Mouse (Mus musculus): Measurements from ENCODE around the gene Akap6. TPM values are rescaled to one million over a fixed set of nuclear protein-coding genes. Genes with fewer than 3 reads are reported as not detected.

Gene Akap6
- total RNA-seq, 2 experiments from 2014 or later, result 32.6 to 36.5 TPM

DNA sequence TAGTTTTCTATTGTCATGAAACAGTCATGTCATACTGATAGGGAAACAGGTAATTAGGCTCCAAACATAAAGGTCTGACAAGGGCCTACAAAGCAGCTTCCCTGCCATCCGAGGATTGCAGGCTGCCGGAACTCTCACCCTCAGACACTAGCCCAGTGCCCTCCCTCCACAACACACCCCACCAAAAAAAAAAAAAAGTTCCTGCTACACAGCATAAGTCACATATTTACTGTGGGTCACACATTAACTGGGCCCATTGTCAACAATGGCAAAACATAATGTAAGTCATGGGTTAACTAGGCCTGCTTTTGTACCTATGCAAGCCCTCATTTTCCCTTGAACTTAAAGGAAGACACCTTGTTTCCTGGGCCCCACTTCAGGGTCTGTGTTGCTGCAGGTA, 435.0 kb downstream of the Akap6 start:
- DNase-seq (ENCODE audit: low spot score), result no peak

DNA sequence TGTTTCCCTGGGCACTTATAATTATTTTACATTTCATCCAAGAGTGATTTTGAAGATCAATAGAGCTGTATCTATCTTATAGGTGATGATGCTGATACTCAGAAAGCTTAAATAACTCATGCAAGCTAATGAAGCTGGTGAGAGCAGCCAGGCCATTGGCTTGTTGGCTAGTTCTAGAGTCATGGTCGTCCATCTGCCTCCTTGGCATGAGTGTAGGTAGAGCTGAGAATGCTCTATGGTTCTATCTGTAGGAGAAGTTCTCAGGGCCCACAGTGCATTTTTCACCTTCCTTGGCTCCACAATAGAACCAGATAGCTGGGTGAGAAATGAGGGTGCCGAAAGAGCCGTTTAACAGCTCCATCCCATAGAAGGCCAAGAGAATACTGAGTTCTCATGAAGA, 438.1 kb downstream of the Akap6 start:
- no peak for DNase-seq (ENCODE audit: low spot score)

DNA sequence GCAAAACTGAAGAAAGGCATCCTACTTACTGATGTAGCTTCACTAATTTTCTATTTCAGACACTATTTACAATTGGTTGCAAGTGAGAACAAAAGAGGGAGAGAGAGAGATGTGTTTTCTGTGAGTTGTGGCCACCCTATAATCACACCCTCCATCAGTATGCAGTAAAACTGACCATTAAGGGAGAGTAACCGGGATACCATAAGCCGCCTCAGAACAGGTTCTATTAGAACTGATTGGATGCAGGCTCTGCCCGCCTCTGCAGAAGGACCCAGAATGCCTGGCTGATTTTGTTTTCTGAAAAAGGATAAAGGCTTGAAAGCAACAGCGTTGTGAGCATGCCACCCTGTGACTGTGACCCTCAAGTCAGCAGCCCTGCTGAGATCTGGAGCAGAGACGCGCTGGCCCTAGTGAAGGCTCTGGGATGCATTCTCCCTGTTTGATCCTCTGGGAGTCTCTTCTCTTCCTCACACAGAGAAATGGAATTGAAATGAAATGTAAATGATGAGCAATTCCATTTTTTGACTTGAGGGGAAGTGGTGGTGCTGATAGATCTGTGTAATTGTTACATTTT, 445.0 kb downstream of the Akap6 start:
- DNase-seq (ENCODE audit: low spot score), result no peak

DNA sequence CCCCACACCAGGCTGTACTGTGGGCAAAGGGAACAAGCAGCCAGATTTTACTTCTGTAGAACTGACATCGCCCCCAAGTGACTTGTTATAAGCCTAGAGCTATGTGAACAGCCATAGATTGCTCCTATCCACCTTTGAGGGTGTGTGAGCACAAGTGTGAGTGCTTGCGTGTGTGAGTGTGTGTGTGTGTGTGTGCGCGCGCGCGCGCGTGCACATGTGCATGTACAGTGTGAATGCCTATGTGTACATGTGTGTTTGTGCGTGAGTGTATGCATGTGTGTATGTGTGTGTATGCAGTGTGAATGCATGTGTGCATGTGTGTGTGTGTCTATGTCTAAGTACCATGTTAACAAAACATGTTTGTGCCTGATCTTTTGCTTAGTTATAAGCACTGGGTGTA, 445.6 kb downstream of the Akap6 start:
- no peak for DNase-seq (ENCODE audit: low spot score)

DNA sequence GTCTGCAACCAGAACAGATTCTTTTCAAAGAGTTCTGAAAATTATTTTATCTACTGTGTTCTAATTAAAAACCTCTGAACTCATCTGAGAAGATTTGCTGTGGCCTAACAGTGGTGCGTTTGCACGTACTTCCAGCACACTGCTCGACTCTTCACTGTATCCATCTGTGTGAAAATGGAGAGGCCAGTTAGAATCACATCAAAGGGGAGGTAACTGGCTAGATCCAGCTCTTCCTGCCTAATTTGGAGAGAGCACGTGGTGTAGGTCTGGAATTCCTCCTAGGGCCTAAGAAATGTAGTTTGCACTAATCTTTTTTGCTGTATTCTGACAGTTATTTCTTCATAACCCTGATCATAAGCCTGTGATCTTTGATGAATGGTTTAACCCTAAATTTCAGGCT, 446.3 kb downstream of the Akap6 start:
- DNase-seq (ENCODE audit: low spot score), result no peak

DNA sequence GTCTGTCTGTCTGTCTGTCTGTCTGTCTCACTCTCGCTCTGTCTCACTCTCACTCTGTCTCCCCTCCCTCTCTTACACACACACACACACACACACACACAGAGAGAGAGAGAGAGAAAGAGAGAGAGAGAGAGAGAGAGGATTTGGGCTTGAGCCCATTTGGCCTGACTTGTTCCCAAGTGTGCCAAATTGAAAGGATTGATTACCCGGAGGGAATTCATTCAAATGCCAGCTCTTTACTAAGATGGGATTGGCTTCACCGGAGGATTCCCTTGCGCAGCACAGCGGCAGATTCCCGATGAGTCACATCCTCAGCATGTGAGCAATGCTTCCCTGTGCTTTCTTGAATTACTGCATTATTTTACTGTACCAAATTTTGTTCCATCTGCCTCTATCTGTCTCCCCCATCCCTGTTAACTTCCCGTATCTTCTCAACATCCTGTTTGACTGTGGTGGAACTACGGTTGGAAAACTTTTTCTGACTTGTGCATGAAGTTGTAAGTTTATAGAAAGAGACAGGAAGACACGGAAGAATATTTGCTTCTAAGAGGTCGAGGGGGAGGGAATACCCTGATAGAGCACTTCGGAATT, 447.4 kb downstream of the Akap6 start:
- peak; percentile 14 for DNase-seq (ENCODE audit: low spot score)

DNA sequence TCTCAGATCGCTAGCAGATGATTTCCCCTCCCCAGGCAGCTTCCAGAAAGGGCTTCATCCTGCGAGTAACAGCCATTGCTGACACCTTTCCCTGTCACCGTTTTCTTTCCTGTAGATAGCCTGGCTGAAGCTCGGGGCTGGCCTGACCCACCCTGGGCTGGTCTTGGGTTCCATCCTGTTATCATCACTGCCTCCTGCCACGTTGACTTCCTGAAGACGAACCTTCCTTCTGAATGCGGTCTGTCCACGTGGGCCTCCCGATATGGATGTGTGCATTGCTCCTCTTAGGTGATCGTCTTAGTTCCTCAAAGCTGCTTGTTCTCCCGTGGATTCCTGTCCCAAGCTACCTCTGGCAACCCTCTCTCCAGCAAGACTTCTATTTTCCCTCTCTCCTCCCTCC, 448.5 kb downstream of the Akap6 start:
- DNase-seq (ENCODE audit: low spot score), result no peak

DNA sequence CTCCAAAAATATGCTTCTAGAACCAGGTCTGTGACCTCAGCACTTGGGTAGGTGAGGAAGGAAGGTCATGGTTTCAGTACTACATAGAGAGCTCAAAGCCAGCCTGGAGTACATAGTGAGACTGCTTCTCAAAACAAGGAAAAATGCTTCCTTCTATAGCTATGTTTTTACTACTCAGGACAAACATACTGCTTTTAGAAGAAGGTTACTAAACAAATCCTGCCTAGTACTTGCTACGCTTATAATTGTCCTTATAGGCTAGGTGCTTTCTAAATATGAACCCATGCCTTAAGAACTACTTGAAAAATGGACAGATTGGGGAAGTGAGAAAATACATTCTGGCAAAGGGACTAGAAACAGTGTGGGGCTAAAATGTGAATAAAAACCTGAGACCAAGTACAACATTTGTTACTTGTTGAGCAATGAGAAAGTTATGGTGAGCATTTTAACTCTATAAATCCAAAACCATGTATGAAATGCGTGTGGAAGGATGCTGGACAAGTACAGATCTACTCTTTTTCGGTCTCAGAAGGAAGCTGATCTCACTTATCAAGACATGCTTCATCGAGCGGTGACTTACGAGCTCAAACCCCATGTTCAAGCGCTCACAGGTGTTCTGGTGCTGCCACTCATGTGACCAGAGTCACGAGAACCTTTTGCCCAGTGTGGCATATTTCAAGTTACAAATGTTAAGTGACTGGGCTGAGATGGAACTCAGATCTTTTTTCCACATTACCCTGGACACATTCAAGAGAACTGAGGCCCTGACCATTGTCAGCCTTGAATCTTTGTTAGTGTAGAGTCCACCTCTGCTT, 469.2 kb downstream of the Akap6 start:
- DNase-seq (ENCODE audit: low spot score), result no peak

DNA sequence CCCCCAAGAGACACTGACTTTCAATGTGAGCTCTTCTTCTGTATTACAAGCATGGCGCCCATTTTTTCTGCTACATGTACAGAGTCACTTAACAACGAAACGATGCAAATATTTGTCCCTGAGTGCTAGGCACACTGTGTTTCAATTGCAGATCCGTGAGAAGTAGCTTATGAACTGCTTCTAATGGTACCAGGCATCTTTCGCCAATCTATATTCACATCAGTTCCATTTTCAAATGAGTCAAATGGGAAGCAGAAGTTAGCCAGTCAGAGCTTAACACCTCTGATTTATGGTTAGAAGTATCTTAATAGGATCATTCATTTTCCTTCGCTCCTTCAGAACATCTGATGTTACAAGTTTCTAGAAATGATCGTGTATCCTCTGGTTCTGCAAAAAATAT, 492.3 kb downstream of the Akap6 start:
- no peak for DNase-seq (ENCODE audit: low spot score)

DNA sequence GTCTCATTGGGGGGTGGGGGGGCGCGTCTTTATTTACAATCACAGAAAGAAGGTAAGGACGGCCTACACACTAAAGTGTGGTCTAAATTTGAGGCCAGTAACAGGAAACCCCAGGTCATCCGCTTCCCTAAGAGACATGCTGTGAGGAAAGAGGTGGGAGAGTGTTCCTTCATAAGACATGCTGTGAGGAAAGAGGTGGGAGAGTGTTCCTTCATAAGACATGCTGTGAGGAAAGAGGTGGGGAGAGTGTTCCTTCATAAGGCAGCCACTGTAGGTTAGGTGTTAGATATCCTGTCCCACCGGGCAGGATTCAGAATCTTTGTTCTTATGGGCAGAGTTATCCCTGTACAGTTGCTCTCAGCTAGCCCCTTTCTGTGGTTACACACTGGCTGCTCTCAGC, 494.5 kb downstream of the Akap6 start:
- no peak for DNase-seq (ENCODE audit: low spot score)

Other genes with a start within 250 kb of the Akap6 start
- 10 to 100 TPM; 44.3 to 50.2 TPM for gene Arhgap5, start 195.4 kb upstream of the Akap6 start, total RNA-seq (2021)

Data from gastrocnemius, adult 18-20 months (tissue).